Comparison of ENCODE assay signal across 7 mouse cellular contexts in genomic region chr1:192090689-192091567, GRCm38 (mm10). TPM values are rescaled to one million over a fixed set of nuclear protein-coding genes. Genes with fewer than 3 reads are reported as not detected.
A peak's percentile ranks its signal among the peaks of the same experiment; 100 is the strongest.
DNase-seq lines count a peak whose midpoint lies in the region; ATAC-seq and TF ChIP-seq lines count a peak whose summit lies in the region.

No protein-coding gene starts in this region.

- H3K27me3 ChIP-seq in G1E (ENCODE audit: insufficient read depth, low read length) (peaks cover 5% of the 10 kb centered on the region; the same call in 1 of the 2 replicates), myocyte (ENCODE audit: control insufficient read depth, insufficient read depth, insufficient read length) (no peaks in the 10 kb centered on the region)
- H3K27me3 ChIP-seq in embryonic facial prominence, embryonic 15.5 days, result no peaks in the 10 kb centered on the region

- no peak for ATAC-seq in G1E (ENCODE audit: extremely low read depth, insufficient number of reproducible peaks, low FRiP score, poor library complexity, severe bottlenecking)
- ATAC-seq in embryonic facial prominence, embryonic 15.5 days (ENCODE audit: insufficient number of reproducible peaks, low FRiP score, low TSS enrichment, low read depth), result no peak

- peak overlapping the region; percentile 81 for H3K4me2 ChIP-seq in embryonic facial prominence, embryonic 15.5 days (replicated peaks)
- peak overlapping the region; percentile 88 for H3K4me2 ChIP-seq in myocyte (ENCODE audit: low read depth)

- no peaks in the 10 kb centered on the region for H3K9me3 ChIP-seq in G1E (replicated peaks)
- H3K9me3 ChIP-seq in embryonic facial prominence, embryonic 15.5 days (replicated peaks), result no peaks in the 10 kb centered on the region

- H3K36me3 ChIP-seq in G1E (replicated peaks) (peaks cover 3% of the 10 kb centered on the region), myocyte (ENCODE audit: control insufficient read depth, insufficient read depth) (no peaks in the 10 kb centered on the region)
- H3K36me3 ChIP-seq in embryonic facial prominence, embryonic 15.5 days, result no peaks in the 10 kb centered on the region

- peaks cover 51% of the 10 kb centered on the region for H3K4me1 ChIP-seq in G1E (ENCODE audit: insufficient read depth, low read depth, low read length)
- H3K4me1 ChIP-seq in embryonic facial prominence, embryonic 15.5 days, result peaks cover 45% of the 10 kb centered on the region

- TF ChIP-seq CTCF in left cerebral cortex, adult 2 months (IDR thresholded peaks at IDR 0.05), result no peak
- no peak for TF ChIP-seq CTCF in G1E (IDR thresholded peaks at IDR 0.05; ENCODE audit: low read depth, low read length)

- no peak for TF ChIP-seq POLR2A in myocyte (IDR thresholded peaks at IDR 0.05; ENCODE audit: insufficient read length, low read depth)

- WGBS in embryonic facial prominence, embryonic 15.5 days, result 53% methylated on average over 11 of the region's 11 CpGs

- H3K79me2 ChIP-seq in myocyte (ENCODE audit: control insufficient read depth, insufficient read depth), result peaks cover 25% of the 10 kb centered on the region

- intact Hi-C loops in left cerebral cortex, adult 2 months (cut with DNase I), result loop anchor here (2.0 kb wide), 1 partner anchor 14 kb away; no protein-coding TSS in a partner anchor
- intact Hi-C loops in left cerebral cortex, postnatal 36 days (cut with DNase I), result no loop called here

- no peak overlapping the region for H3ac ChIP-seq in myocyte (ENCODE audit: control insufficient read depth, insufficient read length)

- H3K9ac ChIP-seq in embryonic facial prominence, embryonic 15.5 days, result no peak overlapping the region

- peak overlapping the region; percentile 78 for H3K4me3 ChIP-seq in left cerebral cortex, adult 2 months
- H3K4me3 ChIP-seq in G1E (ENCODE audit: low read depth, low read length) (0 out of 2 replicates have a peak overlapping the region, but pooled peaks have one; percentile 5), myocyte (peak overlapping the region; percentile 39)
- H3K4me3 ChIP-seq in embryonic facial prominence, embryonic 15.5 days (replicated peaks), result peak overlapping the region; percentile 74

- H3K27ac ChIP-seq in left cerebral cortex, adult 2 months, result peak overlapping the region; percentile 5; the same call in 1 of the 2 replicates
- H3K27ac ChIP-seq in embryonic facial prominence, embryonic 15.5 days (replicated peaks), result 0 out of 2 replicates have a peak overlapping the region, but pooled peaks have one; percentile 12

- no peak for DNase-seq in left cerebral cortex, adult 2 months (ENCODE audit: extremely low spot score in 1 of 2, low spot score in 2 of 2)
- no peak for DNase-seq in left cerebral cortex, postnatal 36 days (ENCODE audit: low spot score in 2 of 2)
- DNase-seq in G1E (ENCODE audit: low spot score), result no peak
- DNase-seq in left cerebral cortex, adult 11 months (ENCODE audit: low spot score), result no peak
- DNase-seq in urinary bladder, postnatal 25 days (ENCODE audit: low spot score), result no peak

TF ChIP-seq in myocyte, 11 proteins besides CTCF, POLR2A, EP300 and RAD21:
- TF ChIP-seq MAX (IDR thresholded peaks at IDR 0.05; ENCODE audit: low read depth), result no peak
- no peak for TF ChIP-seq USF1 (IDR thresholded peaks at IDR 0.05; ENCODE audit: low read depth)
- TF ChIP-seq POLR2AphosphoS2 (IDR thresholded peaks at IDR 0.05; ENCODE audit: insufficient read length, low read depth), result no peak
- no peak for TF ChIP-seq TCF12 (IDR thresholded peaks at IDR 0.05; ENCODE audit: insufficient read depth, poor library complexity, severe bottlenecking)
- no peak for TF ChIP-seq MYOD1 (IDR thresholded peaks at IDR 0.05; ENCODE audit: control insufficient read depth in 1 of 3, insufficient read length in 2 of 3, low read depth in 2 of 3)
- no peak for TF ChIP-seq MYOG (IDR thresholded peaks at IDR 0.05; ENCODE audit: control insufficient read depth in 1 of 3, insufficient read depth in 1 of 3, insufficient read length in 2 of 3, low read depth in 2 of 3)

RNA-seq across cellular contexts. Expression of gene Traf5, which starts 1.4 kb away (rescaled TPM):
- 1 to 10 TPM; 4.5 to 7.6 TPM for total RNA-seq in left cerebral cortex, adult 2 months (2021)
- total RNA-seq in left cerebral cortex, postnatal 36 days (2021), result 1 to 10 TPM; 3.1 to 8.5 TPM
- 3.5 and 6.8 TPM in 2 replicates for total RNA-seq in G1E (2014; fragmentation: Nextera tagmentation)
- 3.5 and 4.7 TPM in 2 replicates for total RNA-seq in G1E (2017)
- 1.1 and 1.6 TPM in 2 replicates for polyA plus RNA-seq in G1E (2012)
- polyA plus RNA-seq in embryonic facial prominence, embryonic 15.5 days (2015; fragmentation: Nextera tagmentation; extraction: Ambion mirVana), result 24.9 and 26.9 TPM in 2 replicates
- polyA plus RNA-seq in myocyte (2012; fragmentation: generic; extraction: Trizol), result 10.8 TPM

RNA-seq across cellular contexts. Expression of gene Rcor3, which starts 46.9 kb away (rescaled TPM):
- 10 to 100 TPM; 31.8 to 37.4 TPM for total RNA-seq in left cerebral cortex, adult 2 months (2021)
- 10 to 100 TPM; 30.5 to 30.6 TPM for total RNA-seq in left cerebral cortex, postnatal 36 days (2021)
- total RNA-seq in G1E (2014; fragmentation: Nextera tagmentation) (73.9 and 74.8 TPM in 2 replicates), G1E (2017) (39.4 and 41.1 TPM in 2 replicates)
- polyA plus RNA-seq in G1E (2012) (22.7 and 24.2 TPM in 2 replicates), myocyte (2012; fragmentation: generic; extraction: Trizol) (12.0 TPM)
- polyA plus RNA-seq in embryonic facial prominence, embryonic 15.5 days (2015; fragmentation: Nextera tagmentation; extraction: Ambion mirVana), result 31.1 and 32.5 TPM in 2 replicates

Comparison
In these comparisons a context has a peak if more than half of its experiments do, and no peak if none do; other contexts are left out.
1. H3K4me3 ChIP-seq: peak in every context shown above with its lines; median percentile 78 in left cerebral cortex, adult 2 months; 74 in embryonic facial prominence, embryonic 15.5 days; 39 in myocyte; 5 in G1E.